ENCODE assay signal across 9 mouse cellular contexts in the genomic region with DNA sequence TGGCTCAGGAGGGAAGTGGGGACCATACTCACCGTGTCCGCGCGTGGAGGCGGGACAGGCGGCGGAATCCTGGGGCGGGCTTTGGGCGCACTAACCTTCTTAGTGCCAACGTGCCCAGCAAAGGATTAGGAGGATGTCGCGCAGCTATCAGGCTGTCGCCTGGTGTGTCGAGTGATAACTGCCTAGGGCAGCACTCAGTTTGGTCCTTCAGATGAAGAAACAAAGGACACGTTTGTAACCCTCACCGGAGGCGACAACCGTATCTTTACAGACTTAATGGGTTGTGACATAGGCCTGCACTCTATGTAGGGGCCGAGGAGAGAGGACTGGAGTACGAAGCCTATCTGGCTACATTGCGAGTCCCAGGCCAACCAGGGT. TPM values are rescaled to one million over a fixed set of nuclear protein-coding genes. Genes with fewer than 3 reads are reported as not detected.
DNase-seq lines count a peak whose midpoint lies in the region; ATAC-seq and TF ChIP-seq lines count a peak whose summit lies in the region.
"Had no signal": no experiment of that assay in that cellular context is flagged by ENCODE, and none has a peak within 500 bp of the region (broad histone marks: within the 10 kb centered on the region; RNA-seq: fewer than 3 reads in every experiment).

No protein-coding gene starts in this region.

- peak overlapping the region; percentile 73 for H3K27ac ChIP-seq in left cerebral cortex, adult 2 months
- H3K27ac ChIP-seq in embryonic facial prominence, embryonic 10.5 days (replicated peaks) = peak overlapping the region; percentile 81
- H3K27ac ChIP-seq in intestine, embryonic 14.5 days (ENCODE audit: low read depth) = no peak overlapping the region
- no peak overlapping the region for H3K27ac ChIP-seq in midbrain, postnatal 0 days (ENCODE audit: low read depth, low read length)

- intact Hi-C loops in left cerebral cortex, adult 2 months (cut with DNase I) = no loop called here
- intact Hi-C loops in left cerebral cortex, postnatal 25 days (cut with DNase I) = no loop called here

- H3K27me3 ChIP-seq in embryonic facial prominence, embryonic 10.5 days (replicated peaks; ENCODE audit: low read depth, poor library complexity, severe bottlenecking) = no peaks in the 10 kb centered on the region
- no peaks in the 10 kb centered on the region for H3K27me3 ChIP-seq in intestine, embryonic 14.5 days (replicated peaks; ENCODE audit: control insufficient read depth, insufficient read depth, low read length)
- H3K27me3 ChIP-seq in midbrain, postnatal 0 days (ENCODE audit: insufficient read depth, low read length) = no peaks in the 10 kb centered on the region

- peaks cover 22% of the 10 kb centered on the region for H3K4me1 ChIP-seq in embryonic facial prominence, embryonic 10.5 days
- 0 out of 2 replicates have a peak, but pooled peaks cover 2% of the 10 kb centered on the region for H3K4me1 ChIP-seq in intestine, embryonic 14.5 days (replicated peaks; ENCODE audit: control insufficient read depth, insufficient read depth, low read length)
- H3K4me1 ChIP-seq in midbrain, postnatal 0 days (ENCODE audit: insufficient read depth, low read length) = no peaks in the 10 kb centered on the region

- peak overlapping the region; percentile 31 for H3K9ac ChIP-seq in intestine, embryonic 14.5 days (ENCODE audit: low read length)
- H3K9ac ChIP-seq in midbrain, postnatal 0 days (replicated peaks; ENCODE audit: low read length, poor library complexity, severe bottlenecking) = peak overlapping the region; percentile 59

- no peak for DNase-seq in left cerebral cortex, adult 2 months (ENCODE audit: extremely low spot score in 1 of 2, low spot score in 2 of 2)
- DNase-seq in left cerebral cortex, postnatal 25 days (ENCODE audit: low spot score in 2 of 2) = no peak
- no peak for DNase-seq in embryonic facial prominence, embryonic 10.5 days (ENCODE audit: low spot score)
- DNase-seq in intestine, embryonic 14.5 days (ENCODE audit: low spot score) = no peak
- no peak for DNase-seq in midbrain, postnatal 0 days (ENCODE audit: low spot score)
- no peak for DNase-seq in ovary, adult 18-20 months (ENCODE audit: low spot score)
- DNase-seq in adrenal gland, postnatal 10 days = no peak
- DNase-seq in left cerebral cortex, adult 11 months (ENCODE audit: low spot score) = no peak

- ATAC-seq in intestine, embryonic 14.5 days (replicated peaks; ENCODE audit: low FRiP score, low TSS enrichment, low read depth) = peak; percentile 34
- peak; percentile 58 for ATAC-seq in midbrain, postnatal 0 days (ENCODE audit: low FRiP score)

- H3K4me2 ChIP-seq in intestine, embryonic 14.5 days (ENCODE audit: low read length) = peak overlapping the region; percentile 60
- peak overlapping the region; percentile 75 for H3K4me2 ChIP-seq in midbrain, postnatal 0 days (ENCODE audit: low read depth, low read length, poor library complexity, severe bottlenecking)

- no peaks in the 10 kb centered on the region for H3K36me3 ChIP-seq in embryonic facial prominence, embryonic 10.5 days (replicated peaks)
- H3K36me3 ChIP-seq in intestine, embryonic 14.5 days (ENCODE audit: control insufficient read depth, insufficient read depth, low read length) = no peaks in the 10 kb centered on the region
- H3K36me3 ChIP-seq in midbrain, postnatal 0 days (ENCODE audit: insufficient read depth, low read length) = no peaks in the 10 kb centered on the region

- 2% methylated on average over 21 of the region's 21 CpGs for WGBS in embryonic facial prominence, embryonic 10.5 days
- 5% methylated on average over 21 of the region's 21 CpGs for WGBS in intestine, embryonic 14.5 days
- 2% methylated on average over 21 of the region's 21 CpGs for WGBS in midbrain, postnatal 0 days

- no peaks in the 10 kb centered on the region for H3K9me3 ChIP-seq in embryonic facial prominence, embryonic 10.5 days
- H3K9me3 ChIP-seq in intestine, embryonic 14.5 days (ENCODE audit: control insufficient read depth, low read length) = no peaks in the 10 kb centered on the region
- no peaks in the 10 kb centered on the region for H3K9me3 ChIP-seq in midbrain, postnatal 0 days (ENCODE audit: low read length)

- peak overlapping the region; percentile 72 for H3K4me3 ChIP-seq in left cerebral cortex, adult 2 months
- peak overlapping the region; percentile 81 for H3K4me3 ChIP-seq in embryonic facial prominence, embryonic 10.5 days
- peak overlapping the region; percentile 50 for H3K4me3 ChIP-seq in intestine, embryonic 14.5 days (ENCODE audit: low read depth, low read length)
- H3K4me3 ChIP-seq in midbrain, postnatal 0 days (ENCODE audit: low read depth, low read length) = peak overlapping the region; percentile 78

- no peak for TF ChIP-seq CTCF in left cerebral cortex, adult 2 months (IDR thresholded peaks at IDR 0.05)
- TF ChIP-seq CTCF in midbrain, postnatal 0 days (IDR thresholded peaks at IDR 0.05) = no peak

RNA-seq across cellular contexts. Expression of a gene that starts 0.4 kb away (rescaled TPM):
- total RNA-seq in left cerebral cortex, adult 2 months (2021) = 10 to 100 TPM; 39.7 to 47.1 TPM
- 10 to 100 TPM; 29.5 to 34.7 TPM for total RNA-seq in left cerebral cortex, postnatal 25 days (2021)
- 4.5 and 7.1 TPM in 2 replicates for polyA plus RNA-seq in embryonic facial prominence, embryonic 10.5 days (2016; fragmentation: Nextera tagmentation; extraction: Ambion mirVana)
- 5.7 and 8.1 TPM in 2 replicates for polyA plus RNA-seq in intestine, embryonic 14.5 days (2014; fragmentation: Nextera tagmentation; extraction: Ambion mirVana)
- 4.9 and 8.4 TPM in 2 replicates for total RNA-seq in midbrain, postnatal 0 days (2014; rRNA removed)
- 11.2 and 13.7 TPM in 2 replicates for polyA plus RNA-seq in midbrain, postnatal 0 days (2015; fragmentation: Nextera tagmentation; extraction: Ambion mirVana)
- 1 to 10 TPM; 4.1 to 7.5 TPM for total RNA-seq in adrenal gland, postnatal 10 days (2021)

RNA-seq across cellular contexts. Expression of a gene that starts 7.8 kb away (rescaled TPM):
- total RNA-seq in left cerebral cortex, adult 2 months (2021) = 1 to 10 TPM; 2.6 to 3.3 TPM
- total RNA-seq in left cerebral cortex, postnatal 25 days (2021) = 1 to 10 TPM; 1.6 to 3.4 TPM
- polyA plus RNA-seq in embryonic facial prominence, embryonic 10.5 days (2016; fragmentation: Nextera tagmentation; extraction: Ambion mirVana) = 3.5 and 4.5 TPM in 2 replicates
- 23.5 and 24.3 TPM in 2 replicates for polyA plus RNA-seq in intestine, embryonic 14.5 days (2014; fragmentation: Nextera tagmentation; extraction: Ambion mirVana)
- total RNA-seq in midbrain, postnatal 0 days (2014; rRNA removed) = 0.66 TPM in 1 of 2 replicates, not detected in the other
- polyA plus RNA-seq in midbrain, postnatal 0 days (2015; fragmentation: Nextera tagmentation; extraction: Ambion mirVana) = 2.0 and 2.7 TPM in 2 replicates
- total RNA-seq in adrenal gland, postnatal 10 days (2021) = 10 to 100 TPM; 30.6 to 33.6 TPM

RNA-seq across cellular contexts. Expression of a gene that starts 25.9 kb away (rescaled TPM):
- 100 to 1,000 TPM; 185 to 191 TPM for total RNA-seq in left cerebral cortex, adult 2 months (2021)
- 100 to 1,000 TPM; 212 to 218 TPM for total RNA-seq in left cerebral cortex, postnatal 25 days (2021)
- 300 and 316 TPM in 2 replicates for polyA plus RNA-seq in embryonic facial prominence, embryonic 10.5 days (2016; fragmentation: Nextera tagmentation; extraction: Ambion mirVana)
- 377 and 393 TPM in 2 replicates for polyA plus RNA-seq in intestine, embryonic 14.5 days (2014; fragmentation: Nextera tagmentation; extraction: Ambion mirVana)
- total RNA-seq in midbrain, postnatal 0 days (2014; rRNA removed) = 162 and 224 TPM in 2 replicates
- polyA plus RNA-seq in midbrain, postnatal 0 days (2015; fragmentation: Nextera tagmentation; extraction: Ambion mirVana) = 565 and 583 TPM in 2 replicates
- 100 to 1,000 TPM in 1 of 2 experiments, 10 to 100 TPM in 1; 94.4 to 103 TPM for total RNA-seq in adrenal gland, postnatal 10 days (2021)

RNA-seq across cellular contexts. Expression of a gene that starts 42.1 kb away (rescaled TPM):
- total RNA-seq in left cerebral cortex, adult 2 months (2021) = 1 to 10 TPM; 2.3 to 2.4 TPM
- total RNA-seq in left cerebral cortex, postnatal 25 days (2021) = 1 to 10 TPM; 1.8 to 2.7 TPM
- 4.1 and 7.1 TPM in 2 replicates for polyA plus RNA-seq in embryonic facial prominence, embryonic 10.5 days (2016; fragmentation: Nextera tagmentation; extraction: Ambion mirVana)
- polyA plus RNA-seq in intestine, embryonic 14.5 days (2014; fragmentation: Nextera tagmentation; extraction: Ambion mirVana) = 8.9 and 11.4 TPM in 2 replicates
- 4.2 and 4.5 TPM in 2 replicates for total RNA-seq in midbrain, postnatal 0 days (2014; rRNA removed)
- 7.7 and 8.4 TPM in 2 replicates for polyA plus RNA-seq in midbrain, postnatal 0 days (2015; fragmentation: Nextera tagmentation; extraction: Ambion mirVana)
- total RNA-seq in adrenal gland, postnatal 10 days (2021) = under 1 TPM; 0.82 to 0.96 TPM

RNA-seq across cellular contexts. Expression of a gene that starts 49.1 kb away (rescaled TPM):
- total RNA-seq in left cerebral cortex, adult 2 months (2021) = not detected
- total RNA-seq in left cerebral cortex, postnatal 25 days (2021) = not detected
- polyA plus RNA-seq in embryonic facial prominence, embryonic 10.5 days (2016; fragmentation: Nextera tagmentation; extraction: Ambion mirVana) = not detected in 2 replicates
- not detected in 2 replicates for polyA plus RNA-seq in intestine, embryonic 14.5 days (2014; fragmentation: Nextera tagmentation; extraction: Ambion mirVana)
- total RNA-seq in midbrain, postnatal 0 days (2014; rRNA removed) = not detected in 2 replicates
- polyA plus RNA-seq in midbrain, postnatal 0 days (2015; fragmentation: Nextera tagmentation; extraction: Ambion mirVana) = not detected in 2 replicates
- under 1 TPM in 1 of 2 experiments, not detected in 1; 0.24 TPM for total RNA-seq in adrenal gland, postnatal 10 days (2021)
- polyA plus RNA-seq: brain, embryonic 14.5 days had no signal

Comparison
In these comparisons a context has a peak if more than half of its experiments do, and no peak if none do; other contexts are left out.
1. H3K27ac ChIP-seq: peak in left cerebral cortex, adult 2 months (single experiment) and embryonic facial prominence, embryonic 10.5 days (single experiment); none in intestine, embryonic 14.5 days (single experiment) and midbrain, postnatal 0 days (single experiment).
2. RNA of a gene that starts 7.8 kb away (total RNA-seq): 30.6 to 33.6 TPM in adrenal gland, postnatal 10 days; 1.6 to 3.4 TPM in left cerebral cortex, postnatal 25 days, 2.6 to 3.3 TPM in left cerebral cortex, adult 2 months and 0.66 TPM in midbrain, postnatal 0 days; every median in the first group is over 4 times any median in the second.
3. Peak in every context shown above with its lines, with median percentiles within 50 percentile points of each other: H3K4me3 ChIP-seq.